Mouse (Mus musculus): ENCODE data around the gene Irx6. TPM values are rescaled to one million over a fixed set of nuclear protein-coding genes. Genes with fewer than 3 reads are reported as not detected.

Gene Irx6
- polyA plus RNA-seq, 1 experiment from 2014 or later, result not detected

- Histone ChIP-seq H3K4me1 (ENCODE audit: control insufficient read depth, insufficient read depth, low read length) (peaks cover 12% of the 10 kb centered on the region; the same call in 1 of the 2 replicates), H3K27ac (ENCODE audit: low read length) (no peak overlapping the region)
- no peak for ATAC-seq (ENCODE audit: insufficient number of reproducible peaks, insufficient read depth, low FRiP score, low read depth)
These were observed 2.2 kb upstream of the Irx6 start for GRCm38 (mm10) chr8:92671892-92672291.

GRCm38 (mm10) chr8:92673101-92673500, 987 bp upstream of the Irx6 start:
- H3K36me3 ChIP-seq (ENCODE audit: control insufficient read depth, insufficient read depth, low read length), result no peaks in the 10 kb centered on the region
- WGBS, result 4% methylated on average over 11 of the region's 11 CpGs
- no peak for ATAC-seq (ENCODE audit: insufficient number of reproducible peaks, insufficient read depth, low FRiP score, low read depth)
- H3K4me1 ChIP-seq (ENCODE audit: control insufficient read depth, insufficient read depth, low read length), result peaks cover 12% of the 10 kb centered on the region; the same call in 1 of the 2 replicates
- H3K9ac ChIP-seq (replicated peaks; ENCODE audit: low read depth, low read length), result no peak overlapping the region
- no peaks in the 10 kb centered on the region for H3K9me3 ChIP-seq (ENCODE audit: control insufficient read depth, low read depth, low read length)
- peaks cover 67% of the 10 kb centered on the region for H3K27me3 ChIP-seq (ENCODE audit: control insufficient read depth, insufficient read depth, low read length)
- H3K4me2 ChIP-seq (replicated peaks; ENCODE audit: low read depth, low read length), result peak overlapping the region; percentile 66
- peak overlapping the region; percentile 33 for H3K4me3 ChIP-seq (ENCODE audit: low read depth, low read length)
- H3K27ac ChIP-seq (ENCODE audit: low read length), result no peak overlapping the region

More at GRCm38 (mm10) chr8:92671892-92672291, 2.2 kb upstream of the Irx6 start:
- Histone ChIP-seq H3K9ac (replicated peaks; ENCODE audit: low read depth, low read length) (no peak overlapping the region), H3K27me3 (ENCODE audit: control insufficient read depth, insufficient read depth, low read length) (peaks cover 55% of the 10 kb centered on the region), H3K4me2 (replicated peaks; ENCODE audit: low read depth, low read length) (no peak overlapping the region), H3K36me3 (ENCODE audit: control insufficient read depth, insufficient read depth, low read length) (no peaks in the 10 kb centered on the region), H3K4me3 (ENCODE audit: low read depth, low read length) (no peak overlapping the region), H3K9me3 (ENCODE audit: control insufficient read depth, low read depth, low read length) (no peaks in the 10 kb centered on the region)
- WGBS, result 82% methylated on average over 4 of the region's 4 CpGs

- Histone ChIP-seq H3K9me3 (ENCODE audit: control insufficient read depth, low read depth, low read length) (no peaks in the 10 kb centered on the region), H3K27me3 (ENCODE audit: control insufficient read depth, insufficient read depth, low read length) (peaks cover 73% of the 10 kb centered on the region), H3K36me3 (ENCODE audit: control insufficient read depth, insufficient read depth, low read length) (no peaks in the 10 kb centered on the region), H3K4me1 (ENCODE audit: control insufficient read depth, insufficient read depth, low read length) (peaks cover 12% of the 10 kb centered on the region; the same call in 1 of the 2 replicates), H3K4me2 (replicated peaks; ENCODE audit: low read depth, low read length) (peak overlapping the region; percentile 66), H3K9ac (replicated peaks; ENCODE audit: low read depth, low read length) (no peak overlapping the region), H3K27ac (ENCODE audit: low read length) (no peak overlapping the region), H3K4me3 (ENCODE audit: low read depth, low read length) (peak overlapping the region; percentile 33)
- ATAC-seq (ENCODE audit: insufficient number of reproducible peaks, insufficient read depth, low FRiP score, low read depth), result no peak
- WGBS, result under 1% methylated on average over 30 of the region's 30 CpGs
These were observed 389 bp upstream of the Irx6 start for GRCm38 (mm10) chr8:92673555-92674243.

DNA sequence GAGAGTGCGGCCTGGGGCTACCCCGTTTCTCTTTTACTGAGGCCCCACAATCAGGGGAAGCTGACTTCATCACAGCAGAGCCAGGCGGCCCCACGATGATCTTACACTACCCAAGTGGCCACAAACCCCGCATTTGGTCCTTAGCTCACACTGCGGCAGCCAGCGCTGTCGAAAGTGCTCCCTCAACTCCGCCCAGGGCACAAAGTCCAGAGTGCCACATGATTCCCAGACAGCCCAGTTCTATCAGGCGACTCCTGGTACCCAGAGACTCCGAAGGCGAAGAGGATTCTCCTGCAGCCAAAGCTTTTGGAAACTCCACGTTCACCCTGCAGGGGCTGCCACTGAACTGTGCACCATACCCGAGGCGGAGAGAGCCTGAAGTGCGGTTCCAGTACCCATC, 4.3 kb downstream of the Irx6 start:
- Histone ChIP-seq H3K36me3 (ENCODE audit: control insufficient read depth, insufficient read depth, low read length) (no peaks in the 10 kb centered on the region), H3K9me3 (ENCODE audit: control insufficient read depth, low read depth, low read length) (no peaks in the 10 kb centered on the region), H3K4me3 (ENCODE audit: low read depth, low read length) (peak overlapping the region; percentile 9; the same call in 1 of the 2 replicates), H3K4me1 (ENCODE audit: control insufficient read depth, insufficient read depth, low read length) (peaks cover 12% of the 10 kb centered on the region; the same call in 1 of the 2 replicates), H3K9ac (replicated peaks; ENCODE audit: low read depth, low read length) (no peak overlapping the region), H3K4me2 (replicated peaks; ENCODE audit: low read depth, low read length) (peak overlapping the region; percentile 14; the same call in 1 of the 2 replicates), H3K27ac (ENCODE audit: low read length) (no peak overlapping the region), H3K27me3 (ENCODE audit: control insufficient read depth, insufficient read depth, low read length) (peaks cover 77% of the 10 kb centered on the region)
- WGBS, result 12% methylated on average over 16 of the region's 16 CpGs
- ATAC-seq (ENCODE audit: insufficient number of reproducible peaks, insufficient read depth, low FRiP score, low read depth), result no peak

GRCm38 (mm10) chr8:92697361-92697760, 23.3 kb downstream of the Irx6 start:
- no peaks in the 10 kb centered on the region for H3K36me3 ChIP-seq (ENCODE audit: control insufficient read depth, insufficient read depth, low read length)
- H3K9ac ChIP-seq (replicated peaks; ENCODE audit: low read depth, low read length), result no peak overlapping the region
- no peak overlapping the region for H3K27ac ChIP-seq (ENCODE audit: low read length)
- H3K27me3 ChIP-seq (ENCODE audit: control insufficient read depth, insufficient read depth, low read length), result no peaks in the 10 kb centered on the region
- H3K4me3 ChIP-seq (ENCODE audit: low read depth, low read length), result no peak overlapping the region
- 83% methylated on average over 5 of the region's 5 CpGs for WGBS
- no peak overlapping the region for H3K4me2 ChIP-seq (replicated peaks; ENCODE audit: low read depth, low read length)
- ATAC-seq (ENCODE audit: insufficient number of reproducible peaks, insufficient read depth, low FRiP score, low read depth), result no peak
- H3K4me1 ChIP-seq (ENCODE audit: control insufficient read depth, insufficient read depth, low read length), result no peaks in the 10 kb centered on the region
- H3K9me3 ChIP-seq (ENCODE audit: control insufficient read depth, low read depth, low read length), result no peaks in the 10 kb centered on the region

DNA sequence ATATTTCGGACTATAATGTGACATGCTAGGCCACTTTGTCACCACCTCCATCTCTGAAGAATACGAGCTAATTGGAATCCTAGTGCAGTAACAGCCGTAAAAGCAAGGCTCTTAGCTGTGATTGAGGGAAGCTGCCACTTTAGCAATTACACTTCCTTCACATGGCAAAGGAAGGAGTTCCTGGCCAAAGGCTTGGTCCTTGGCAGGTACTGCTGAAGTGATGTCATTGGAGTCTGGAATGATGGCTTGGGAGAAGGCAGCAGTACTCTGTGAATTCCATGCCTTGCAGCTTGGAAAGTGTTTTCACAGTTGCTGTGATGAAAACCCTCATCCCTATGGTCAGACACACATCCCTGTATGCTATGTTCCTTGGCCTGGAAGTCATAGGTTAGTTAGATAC, 24.3 kb downstream of the Irx6 start:
- WGBS, result 73% methylated on average over 3 of the region's 3 CpGs
- no peak overlapping the region for H3K4me2 ChIP-seq (replicated peaks; ENCODE audit: low read depth, low read length)
- no peaks in the 10 kb centered on the region for H3K4me1 ChIP-seq (ENCODE audit: control insufficient read depth, insufficient read depth, low read length)
- no peaks in the 10 kb centered on the region for H3K36me3 ChIP-seq (ENCODE audit: control insufficient read depth, insufficient read depth, low read length)
- no peak overlapping the region for H3K9ac ChIP-seq (replicated peaks; ENCODE audit: low read depth, low read length)
- no peak overlapping the region for H3K4me3 ChIP-seq (ENCODE audit: low read depth, low read length)
- H3K27ac ChIP-seq (ENCODE audit: low read length), result no peak overlapping the region
- H3K27me3 ChIP-seq (ENCODE audit: control insufficient read depth, insufficient read depth, low read length), result no peaks in the 10 kb centered on the region
- H3K9me3 ChIP-seq (ENCODE audit: control insufficient read depth, low read depth, low read length), result no peaks in the 10 kb centered on the region
- ATAC-seq (ENCODE audit: insufficient number of reproducible peaks, insufficient read depth, low FRiP score, low read depth), result no peak

- 54% methylated on average over 8 of the region's 8 CpGs for WGBS
- no peak overlapping the region for H3K4me3 ChIP-seq (ENCODE audit: low read depth, low read length)
- H3K27ac ChIP-seq (ENCODE audit: low read length), result no peak overlapping the region
- H3K27me3 ChIP-seq (ENCODE audit: control insufficient read depth, insufficient read depth, low read length), result no peaks in the 10 kb centered on the region
- H3K36me3 ChIP-seq (ENCODE audit: control insufficient read depth, insufficient read depth, low read length), result no peaks in the 10 kb centered on the region
- ATAC-seq (ENCODE audit: insufficient number of reproducible peaks, insufficient read depth, low FRiP score, low read depth), result no peak
- H3K4me1 ChIP-seq (ENCODE audit: control insufficient read depth, insufficient read depth, low read length), result no peaks in the 10 kb centered on the region
- no peak overlapping the region for H3K9ac ChIP-seq (replicated peaks; ENCODE audit: low read depth, low read length)
- H3K9me3 ChIP-seq (ENCODE audit: control insufficient read depth, low read depth, low read length), result no peaks in the 10 kb centered on the region
- no peak overlapping the region for H3K4me2 ChIP-seq (replicated peaks; ENCODE audit: low read depth, low read length)
These were observed 25.9 kb downstream of the Irx6 start for GRCm38 (mm10) chr8:92699922-92700540.

DNA sequence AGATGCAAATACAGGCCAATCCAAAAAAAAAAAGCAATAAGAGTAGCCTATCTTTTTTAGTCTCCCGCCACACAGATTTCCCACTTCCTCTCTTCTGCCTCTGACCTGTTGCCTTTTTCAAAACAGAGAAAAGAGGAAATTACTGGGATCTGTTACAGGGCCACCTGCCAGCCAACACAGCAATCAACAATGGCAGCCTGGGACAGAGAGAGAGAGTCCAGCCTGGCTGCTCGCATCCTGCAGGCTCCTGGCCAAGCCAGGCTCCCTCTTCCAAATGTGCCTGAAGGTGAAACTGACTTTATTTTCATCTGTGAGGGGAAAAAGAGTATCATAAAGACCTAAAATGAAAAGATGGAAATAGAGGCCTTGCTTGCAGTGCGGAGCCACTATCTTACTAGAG, 29.3 kb downstream of the Irx6 start:
- no peaks in the 10 kb centered on the region for H3K9me3 ChIP-seq (ENCODE audit: control insufficient read depth, low read depth, low read length)
- no peak overlapping the region for H3K9ac ChIP-seq (replicated peaks; ENCODE audit: low read depth, low read length)
- no peak overlapping the region for H3K4me2 ChIP-seq (replicated peaks; ENCODE audit: low read depth, low read length)
- H3K4me3 ChIP-seq (ENCODE audit: low read depth, low read length), result no peak overlapping the region
- no peaks in the 10 kb centered on the region for H3K36me3 ChIP-seq (ENCODE audit: control insufficient read depth, insufficient read depth, low read length)
- ATAC-seq (ENCODE audit: insufficient number of reproducible peaks, insufficient read depth, low FRiP score, low read depth), result no peak
- H3K27ac ChIP-seq (ENCODE audit: low read length), result no peak overlapping the region
- WGBS, result 76% methylated on average over 3 of the region's 3 CpGs
- H3K4me1 ChIP-seq (ENCODE audit: control insufficient read depth, insufficient read depth, low read length), result no peaks in the 10 kb centered on the region
- H3K27me3 ChIP-seq (ENCODE audit: control insufficient read depth, insufficient read depth, low read length), result no peaks in the 10 kb centered on the region
